ENCODE assay signal across 28 mouse cellular contexts in genomic region chr5:90560743-90561142, GRCm38 (mm10). TPM values are rescaled to one million over a fixed set of nuclear protein-coding genes. Genes with fewer than 3 reads are reported as not detected.
"Had no signal": no experiment of that assay in that cellular context is flagged by ENCODE, and none has a peak within 500 bp of the region (broad histone marks: within the 10 kb centered on the region; RNA-seq: fewer than 3 reads in every experiment).

Gene 5830473C10Rik, plus strand, starts transcription at chr5:90561107.

- H3K9ac ChIP-seq: kidney, embryonic 15.5 days; limb, embryonic 12.5 days; limb, embryonic 15.5 days; lung, embryonic 14.5 days; midbrain, embryonic 13.5 days; neural tube, embryonic 13.5 days had no signal

- H3K27ac ChIP-seq: kidney, embryonic 15.5 days; limb, embryonic 12.5 days; limb, embryonic 15.5 days; midbrain, embryonic 10.5 days; midbrain, embryonic 13.5 days; neural tube, embryonic 13.5 days; stomach, postnatal 0 days had no signal

- H3K27me3 ChIP-seq: kidney, embryonic 15.5 days; limb, embryonic 12.5 days; limb, embryonic 15.5 days; midbrain, embryonic 13.5 days; neural tube, embryonic 13.5 days had no signal

- H3K9me3 ChIP-seq: kidney, embryonic 15.5 days; limb, embryonic 12.5 days; limb, embryonic 15.5 days; megakaryocyte, embryonic 14.5 days; midbrain, embryonic 10.5 days; midbrain, embryonic 13.5 days; neural tube, embryonic 13.5 days had no signal

- H3K4me3 ChIP-seq: kidney, embryonic 15.5 days; limb, embryonic 12.5 days; limb, embryonic 15.5 days; megakaryocyte, embryonic 14.5 days; midbrain, embryonic 10.5 days; midbrain, embryonic 13.5 days; myocyte; neural tube, embryonic 13.5 days had no signal

- ATAC-seq: inflammation-experienced regulatory T-cells, adult 6 months; lung, postnatal 0 days; midbrain, embryonic 13.5 days; midbrain, embryonic 16.5 days had no signal

- H3K4me2 ChIP-seq: kidney, embryonic 15.5 days; limb, embryonic 12.5 days; limb, embryonic 15.5 days; lung, embryonic 14.5 days; midbrain, embryonic 13.5 days; neural tube, embryonic 13.5 days had no signal

- DNase-seq: kidney, adult 11 months; kidney, adult 8-10 months; kidney, postnatal 10 days; kidney, postnatal 4 days; layer of hippocampus, adult 9-11 months; left cerebral cortex, postnatal 4 days; lung, embryonic 14.5 days; lung, postnatal 36 days; right cerebral cortex, postnatal 4 days; thymus, adult 2 months; thymus, postnatal 14 days; thymus, postnatal 4 days had no signal

- H3K4me1 ChIP-seq: kidney, embryonic 15.5 days; limb, embryonic 12.5 days; limb, embryonic 15.5 days; megakaryocyte, embryonic 14.5 days; midbrain, embryonic 10.5 days; midbrain, embryonic 13.5 days; neural tube, embryonic 13.5 days had no signal

- H3K36me3 ChIP-seq: kidney, embryonic 15.5 days; limb, embryonic 12.5 days; limb, embryonic 15.5 days; midbrain, embryonic 10.5 days; midbrain, embryonic 13.5 days; neural tube, embryonic 13.5 days had no signal

RNA-seq across cellular contexts. Expression of gene 5830473C10Rik, which starts in this region (rescaled TPM):
- total RNA-seq: layer of hippocampus, adult 18-20 months; layer of hippocampus, postnatal 25 days; monocyte, adult 5-6 weeks; neutrophil, adult 5-6 weeks had no signal
- polyA plus RNA-seq: limb, embryonic 12.5 days; limb, embryonic 15.5 days; lung, postnatal 0 days; midbrain, embryonic 10.5 days; midbrain, embryonic 13.5 days; midbrain, embryonic 16.5 days; myocyte; neural tube, embryonic 13.5 days; stomach, postnatal 0 days; thymus, adult 2 months had no signal
